Mouse (Mus musculus): ENCODE measurements around the gene Caskin2.
"Not testable (repeated sequence)": the region's sequence is repeated elsewhere in the genome, so short reads cannot be mapped to it uniquely, and the experiment has no call there.

Gene Caskin2

DNA sequence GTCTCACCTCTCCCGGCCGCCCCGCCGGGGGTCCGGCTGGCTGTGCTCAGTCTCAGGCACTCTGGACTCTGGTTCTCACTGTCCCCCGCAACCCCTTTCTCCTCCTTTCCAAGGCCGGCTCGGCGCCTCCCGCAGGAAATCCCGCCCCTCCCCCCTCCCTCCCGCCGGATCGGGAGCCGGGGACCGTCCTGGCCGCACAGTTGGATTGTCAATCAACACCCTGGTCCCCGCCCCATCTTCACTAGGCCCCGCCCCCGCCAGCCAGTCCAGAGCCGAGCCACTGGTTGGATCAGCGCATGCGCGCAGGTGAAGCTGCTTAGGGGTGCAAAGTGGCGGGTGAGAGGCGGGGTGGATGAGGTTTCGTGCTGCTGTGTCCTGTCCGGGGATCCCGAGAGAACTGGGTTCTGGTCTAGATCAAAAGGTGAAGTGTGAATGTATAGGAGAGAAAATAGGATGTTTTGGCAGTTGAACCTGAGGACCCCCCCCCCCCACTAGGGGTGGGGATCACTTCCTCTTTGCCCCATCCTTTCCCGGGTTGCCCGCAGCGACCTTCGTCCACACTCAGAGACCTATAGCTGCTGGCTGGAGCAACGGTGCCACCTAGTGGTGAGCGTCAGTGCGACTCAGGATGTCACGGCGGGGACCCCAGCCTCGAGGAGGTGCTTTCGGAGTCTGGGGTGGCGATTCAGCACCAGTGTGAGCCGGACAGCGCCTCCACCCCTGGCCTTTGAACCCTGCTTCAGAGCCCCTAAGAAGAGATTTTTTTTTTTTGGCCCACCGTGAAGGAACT lies at the start of gene Caskin2:
Gene Caskin2, minus strand, starts transcription at position 133 of the 790 bp plus-strand sequence.
- DNase-seq (ENCODE audit: low read depth, low spot score), result peak; percentile 94

DNA sequence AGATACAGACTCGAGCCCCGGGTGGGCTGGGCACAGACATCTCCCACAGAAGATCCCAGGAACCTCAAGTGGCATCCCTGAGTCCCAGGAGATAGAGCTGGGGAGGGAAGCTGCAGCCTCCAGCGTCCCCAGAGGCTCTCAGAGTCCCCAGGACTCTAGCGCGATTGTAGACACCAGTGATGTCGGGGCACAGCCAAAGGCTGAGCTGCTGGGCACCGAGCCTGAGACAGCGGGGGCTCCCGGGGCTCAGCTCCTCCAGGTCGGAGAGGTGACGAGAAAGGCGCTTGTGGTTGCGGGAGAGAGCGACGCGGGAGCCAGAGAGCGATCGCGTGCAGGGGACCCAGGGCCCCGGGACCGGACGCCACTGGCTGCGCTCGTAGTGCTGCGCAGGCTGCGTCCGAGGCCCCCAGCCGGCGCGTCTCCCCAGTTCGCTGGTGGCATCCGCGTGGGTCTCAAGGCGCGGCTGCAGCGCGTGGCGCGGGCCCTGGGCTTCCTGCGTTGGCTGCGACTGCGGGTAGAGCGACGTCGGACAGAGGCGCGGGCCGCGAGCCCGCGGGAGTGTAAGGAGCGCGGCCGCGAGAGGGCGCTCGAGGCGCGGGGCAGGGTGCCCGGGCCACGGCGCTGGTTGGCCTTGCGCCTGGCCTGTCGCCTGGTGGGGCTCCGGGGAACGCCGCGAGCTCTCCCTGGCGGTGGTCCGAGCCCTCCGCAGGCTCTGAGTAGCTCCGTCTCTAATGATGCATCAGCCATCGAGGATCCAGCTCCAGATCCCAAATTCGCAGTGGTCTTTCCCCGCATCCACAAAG lies 45.9 kb upstream of the Caskin2 start:
- peak; percentile 87 for DNase-seq (ENCODE audit: low read depth, low spot score)

DNA sequence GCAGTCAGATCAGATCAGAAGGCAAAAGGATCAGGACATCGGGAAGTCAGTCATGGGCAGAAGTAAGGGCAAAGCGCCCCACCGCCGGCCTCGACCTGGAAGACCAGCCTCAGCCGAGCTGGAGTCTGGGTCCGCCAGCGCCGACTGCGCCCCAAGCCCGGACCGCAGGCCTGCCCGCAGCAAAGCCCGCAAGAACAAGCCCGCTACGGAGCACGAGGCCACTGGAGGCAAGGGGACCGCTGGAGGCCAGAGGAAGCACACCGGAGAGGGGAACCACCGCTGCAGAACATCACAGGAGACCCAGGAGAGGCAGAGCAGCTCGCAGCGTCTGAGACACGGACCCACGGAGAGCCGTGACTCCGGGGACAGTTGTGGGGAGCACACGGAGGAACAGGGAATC lies 44.9 kb upstream of the Caskin2 start, which contains the start of gene Myo15b:
Gene Myo15b, plus strand, starts transcription at position 53 of the 400 bp plus-strand sequence.
- DNase-seq (ENCODE audit: low read depth, low spot score), result no peak

DNA sequence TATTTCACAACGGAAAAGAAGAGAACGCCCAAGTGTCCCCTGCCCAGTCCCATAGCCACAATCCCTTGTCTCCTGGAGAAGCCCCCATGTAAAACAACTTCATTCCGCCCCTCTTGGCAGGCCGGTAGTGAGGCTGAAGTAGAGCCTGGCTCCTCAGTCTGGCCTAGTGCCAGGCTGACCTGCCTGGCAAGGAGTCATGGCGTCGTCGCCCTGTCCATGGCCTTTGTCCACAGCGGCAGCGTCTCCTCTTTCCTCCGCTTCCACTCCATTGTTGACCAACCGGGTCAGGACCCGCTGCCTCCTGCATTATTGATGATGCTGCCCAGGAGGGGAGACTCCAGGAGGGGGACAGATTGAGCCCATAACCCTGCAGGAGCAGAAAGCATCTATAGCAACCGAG lies 44.5 kb upstream of the Caskin2 start:
- no peak for DNase-seq (ENCODE audit: low read depth, low spot score)

DNA sequence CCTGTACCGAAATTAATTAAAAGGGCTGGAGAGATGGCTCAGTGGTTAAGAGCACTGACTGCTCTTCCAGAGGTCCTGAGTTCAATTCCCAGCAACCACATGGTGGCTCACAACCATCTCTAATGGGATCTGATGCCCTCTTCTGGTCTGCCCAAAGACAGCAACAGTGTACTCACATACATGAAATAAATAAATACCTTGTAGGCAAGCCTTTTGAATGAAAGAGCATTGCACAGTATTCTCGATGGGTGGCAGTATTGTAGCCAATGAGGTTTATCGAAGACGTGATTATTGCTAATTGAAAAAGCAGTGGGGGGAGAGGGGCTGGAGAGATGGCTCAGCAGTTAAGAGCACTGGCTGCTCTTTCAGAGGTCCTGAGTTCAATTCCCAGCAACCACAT lies 43.7 kb upstream of the Caskin2 start:
- not testable (repeated sequence) for DNase-seq (ENCODE audit: low read depth, low spot score)

DNA sequence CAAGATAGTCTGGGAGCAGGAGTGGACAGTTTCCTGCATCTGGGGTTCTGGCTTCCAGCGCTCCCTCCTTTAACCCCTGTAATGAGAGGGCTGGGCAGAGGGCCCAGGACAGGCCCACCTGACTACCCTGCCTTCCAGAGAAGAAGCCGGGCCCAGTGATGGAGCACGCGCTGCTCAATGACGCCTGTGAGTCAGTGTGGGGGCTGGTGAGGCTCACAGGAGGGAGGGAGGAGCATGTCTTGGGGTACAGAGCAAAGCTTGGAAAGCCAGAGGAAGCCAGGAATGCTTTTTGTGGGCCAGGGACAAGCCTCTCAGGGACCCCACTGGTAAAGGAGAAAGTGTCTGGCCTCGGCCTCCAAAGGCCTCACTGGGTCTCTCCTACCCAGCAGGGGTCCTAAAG lies 41.2 kb upstream of the Caskin2 start:
- no peak for DNase-seq (ENCODE audit: low read depth, low spot score)

DNA sequence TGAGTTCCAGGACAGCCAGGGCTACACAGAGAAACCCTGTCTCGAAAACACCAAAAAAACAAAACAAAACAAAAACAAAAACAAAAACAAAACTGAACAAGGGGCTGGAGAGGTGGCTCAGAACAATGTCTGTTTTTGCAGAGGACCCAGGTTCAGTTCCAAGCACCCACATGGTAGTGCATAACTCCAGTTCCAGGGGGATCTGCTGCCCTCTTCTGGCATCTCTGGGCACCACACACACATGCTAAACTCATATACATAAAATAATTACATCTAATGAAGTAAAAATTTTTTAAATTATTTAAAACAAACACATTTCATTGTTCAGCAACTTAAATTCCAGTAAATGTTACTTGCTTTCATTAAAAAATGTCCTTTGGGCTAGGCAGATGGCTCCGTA lies 32.4 kb upstream of the Caskin2 start:
- no peak for DNase-seq (ENCODE audit: low read depth, low spot score)

DNA sequence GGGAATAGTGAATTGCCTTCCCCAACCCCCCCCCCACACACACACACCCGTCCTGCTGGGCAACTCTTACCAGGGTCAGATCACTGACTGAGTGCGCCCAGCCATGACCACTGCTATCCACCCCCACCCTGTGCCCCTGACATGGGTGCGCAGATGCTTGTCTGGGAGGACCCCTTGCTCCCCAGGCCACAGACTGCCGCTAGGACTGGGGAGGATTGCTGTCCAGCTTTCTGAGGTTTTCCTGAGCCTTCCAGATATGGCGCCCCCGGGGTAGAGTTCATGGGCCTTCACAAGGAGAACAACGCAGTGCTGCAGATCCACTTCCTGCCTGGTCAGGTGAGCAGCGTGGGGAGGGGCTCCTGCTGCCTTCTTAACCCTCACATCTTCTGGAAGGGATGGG lies 30.8 kb upstream of the Caskin2 start:
- no peak for DNase-seq (ENCODE audit: low read depth, low spot score)

DNA sequence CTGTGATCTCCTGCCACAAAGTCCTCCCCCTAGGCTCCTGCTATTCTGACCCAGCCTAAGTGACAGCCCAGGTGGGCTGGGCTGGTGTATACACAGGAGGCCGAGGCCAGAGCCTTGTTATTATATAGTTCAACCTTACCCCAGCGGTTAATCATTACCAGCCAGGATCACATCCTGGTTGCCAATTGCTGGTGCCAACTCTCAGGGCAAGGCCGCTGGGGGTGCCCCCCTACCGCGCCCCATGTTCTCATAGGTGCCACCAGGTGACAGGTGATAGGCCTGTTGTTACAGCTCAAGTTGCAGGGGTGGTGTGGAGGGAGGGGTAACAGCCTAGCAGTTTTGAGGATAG lies 30.4 kb upstream of the Caskin2 start:
- DNase-seq (ENCODE audit: low read depth, low spot score), result no peak

DNA sequence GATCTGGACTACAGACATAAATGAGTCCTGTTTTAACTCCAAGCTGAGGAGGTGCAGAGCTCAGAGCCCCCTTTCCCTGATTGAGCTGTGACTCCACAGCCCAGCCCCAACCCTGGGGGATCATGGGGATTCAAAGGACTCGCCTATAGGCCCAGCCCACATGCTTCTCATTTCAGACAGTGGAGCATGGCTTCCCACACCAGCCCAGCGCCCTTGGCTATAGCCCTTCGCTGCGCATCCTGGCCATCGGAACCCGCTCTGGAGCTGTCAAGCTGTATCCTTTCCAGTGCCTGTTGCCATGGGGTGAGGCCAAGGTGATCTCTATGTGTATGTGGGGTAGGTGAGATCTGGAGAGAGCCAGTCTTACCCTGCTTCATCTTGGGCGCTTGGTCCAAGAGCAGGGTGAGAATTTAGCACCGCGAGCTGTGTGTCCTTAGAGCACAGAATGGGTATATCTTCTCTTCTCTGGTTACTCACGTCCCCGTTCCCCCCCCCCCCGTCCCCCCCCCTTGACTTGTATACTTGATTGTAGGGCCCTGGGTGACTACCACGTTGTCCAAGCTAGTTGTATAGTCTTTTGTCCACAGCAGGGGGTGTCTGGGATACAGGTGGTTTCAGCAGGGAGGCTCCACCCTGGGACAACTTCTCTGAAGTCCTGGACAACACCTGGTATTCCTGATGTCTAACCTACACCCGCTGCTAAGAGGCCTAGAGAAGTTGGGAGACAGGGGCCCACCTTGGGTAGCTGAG lies 29.9 kb upstream of the Caskin2 start:
- no peak for DNase-seq (ENCODE audit: low read depth, low spot score)

DNA sequence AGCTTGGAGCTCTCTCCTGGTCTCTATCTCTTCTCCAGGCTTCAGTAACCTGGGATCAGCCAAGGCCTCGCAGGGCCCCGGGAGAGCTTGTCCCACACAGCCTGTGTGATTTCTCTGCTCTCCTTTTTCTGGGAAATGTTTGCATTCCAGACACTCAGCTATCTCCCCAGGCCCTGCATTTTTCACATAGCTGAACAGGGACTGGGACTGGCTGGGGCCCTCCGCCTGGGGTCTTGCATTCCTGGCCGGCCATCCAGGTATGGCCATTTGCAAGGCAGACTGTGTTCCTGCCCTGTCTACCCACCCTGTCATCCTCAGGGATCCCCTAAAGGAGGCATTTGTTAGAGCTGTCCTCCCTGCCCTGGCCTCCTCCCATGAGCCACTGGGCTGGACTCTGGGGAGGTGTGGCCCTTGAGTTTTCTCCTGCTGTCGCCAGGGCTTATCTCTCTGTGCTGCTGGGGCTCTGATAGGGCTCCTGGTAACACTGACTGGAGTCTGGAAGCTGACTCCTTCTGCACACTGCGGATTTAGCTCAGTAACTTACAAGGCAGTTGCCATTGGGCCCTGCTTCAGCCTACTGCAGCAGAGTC lies 28.6 kb upstream of the Caskin2 start:
- no peak for DNase-seq (ENCODE audit: low read depth, low spot score)

DNA sequence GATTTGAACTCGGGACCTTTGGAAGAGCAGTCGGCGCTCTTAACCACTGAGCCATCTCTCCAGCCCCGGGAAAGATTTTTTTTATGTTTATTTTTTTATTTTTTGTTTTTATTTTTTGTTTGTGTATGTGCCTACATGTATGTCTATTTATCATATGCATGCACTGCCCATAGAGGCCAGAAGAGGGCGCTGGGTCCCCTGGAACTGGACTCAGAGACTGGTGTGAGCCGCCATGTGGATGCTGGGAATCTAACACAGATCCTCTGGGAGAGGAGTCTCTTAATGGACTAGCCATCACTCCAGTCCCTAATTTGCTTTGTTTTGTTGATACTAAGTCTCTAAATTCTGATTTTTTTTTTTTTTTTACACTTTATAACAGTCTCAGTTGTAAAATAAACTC lies 27.6 kb upstream of the Caskin2 start:
- no peak for DNase-seq (ENCODE audit: low read depth, low spot score)

DNA sequence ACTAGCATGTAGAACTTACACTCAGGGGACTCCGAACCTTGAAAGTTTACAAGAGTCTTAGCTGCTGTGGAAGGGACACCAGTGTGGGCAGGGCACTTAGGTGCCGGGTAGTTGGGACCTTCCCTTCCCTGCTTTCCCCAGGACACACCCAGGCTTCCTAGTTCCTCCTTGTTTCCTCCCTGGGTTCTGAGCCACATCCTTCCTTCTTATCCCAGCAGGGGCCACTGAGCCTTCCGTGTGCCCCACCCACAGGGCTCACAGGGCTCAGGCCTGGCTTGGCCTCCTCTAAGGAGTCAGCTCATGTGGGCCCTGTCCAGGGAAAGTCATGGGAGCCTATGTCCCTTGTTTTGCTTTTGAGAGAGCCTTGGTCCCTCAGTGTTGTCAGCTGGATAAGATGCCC lies 26.3 kb upstream of the Caskin2 start:
- no peak for DNase-seq (ENCODE audit: low read depth, low spot score)

DNA sequence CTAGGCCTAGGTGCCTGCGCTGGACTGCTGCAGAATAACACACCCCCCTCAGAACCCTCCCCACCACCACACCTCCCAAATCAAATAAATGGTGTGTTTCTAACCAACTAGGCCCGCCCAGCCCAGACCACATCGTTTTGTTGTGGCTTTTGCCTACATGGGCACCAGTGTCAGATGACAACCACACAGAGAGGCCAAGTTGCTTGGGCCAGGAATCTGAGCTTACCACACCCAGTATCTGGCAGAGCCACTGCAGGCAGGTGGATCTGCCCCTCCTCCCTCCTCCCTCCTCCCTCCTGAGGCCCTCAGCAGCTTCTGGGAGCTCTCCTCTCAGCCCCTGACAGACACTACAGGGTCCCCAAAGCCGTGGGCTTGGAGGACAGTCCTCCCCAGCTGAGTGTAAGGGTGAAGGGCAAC lies 25.5 kb upstream of the Caskin2 start:
- DNase-seq (ENCODE audit: low read depth, low spot score), result peak; percentile 55

DNA sequence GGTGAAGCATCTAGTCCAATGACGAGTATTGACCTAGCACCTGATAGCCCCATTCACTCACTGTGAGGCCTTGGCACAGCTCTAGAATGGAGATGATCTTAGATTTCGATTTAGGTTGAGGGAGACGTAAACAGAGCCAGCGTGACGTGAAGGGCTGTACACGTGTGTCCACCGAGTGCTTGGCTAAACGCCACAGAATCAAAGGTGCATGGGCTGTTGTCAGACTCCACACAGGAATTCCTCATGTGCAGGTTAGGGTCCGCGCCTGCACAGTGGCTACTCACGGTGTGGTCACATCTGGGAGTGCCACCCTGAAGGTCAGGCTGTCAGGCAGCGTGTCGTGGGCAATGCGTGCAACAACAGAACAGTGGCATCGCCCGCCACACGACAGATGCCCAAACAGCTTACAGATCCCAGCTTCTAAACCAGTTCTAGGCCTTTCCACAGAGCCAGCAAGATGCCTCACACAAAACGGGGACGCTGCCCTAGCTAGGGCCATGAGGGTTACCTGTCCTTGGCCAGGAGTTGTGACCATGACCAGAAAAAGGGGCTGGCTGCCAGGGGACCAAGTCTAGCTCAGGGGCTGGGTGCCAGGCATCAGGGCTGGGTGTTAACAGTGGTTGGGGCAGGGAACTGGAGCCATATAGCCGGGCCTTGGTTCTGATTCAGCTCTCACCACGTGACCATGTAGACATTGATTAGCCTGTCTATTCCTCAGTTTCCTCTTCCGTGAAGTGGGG lies 24.3 kb upstream of the Caskin2 start:
- no peak for DNase-seq (ENCODE audit: low read depth, low spot score)

DNA sequence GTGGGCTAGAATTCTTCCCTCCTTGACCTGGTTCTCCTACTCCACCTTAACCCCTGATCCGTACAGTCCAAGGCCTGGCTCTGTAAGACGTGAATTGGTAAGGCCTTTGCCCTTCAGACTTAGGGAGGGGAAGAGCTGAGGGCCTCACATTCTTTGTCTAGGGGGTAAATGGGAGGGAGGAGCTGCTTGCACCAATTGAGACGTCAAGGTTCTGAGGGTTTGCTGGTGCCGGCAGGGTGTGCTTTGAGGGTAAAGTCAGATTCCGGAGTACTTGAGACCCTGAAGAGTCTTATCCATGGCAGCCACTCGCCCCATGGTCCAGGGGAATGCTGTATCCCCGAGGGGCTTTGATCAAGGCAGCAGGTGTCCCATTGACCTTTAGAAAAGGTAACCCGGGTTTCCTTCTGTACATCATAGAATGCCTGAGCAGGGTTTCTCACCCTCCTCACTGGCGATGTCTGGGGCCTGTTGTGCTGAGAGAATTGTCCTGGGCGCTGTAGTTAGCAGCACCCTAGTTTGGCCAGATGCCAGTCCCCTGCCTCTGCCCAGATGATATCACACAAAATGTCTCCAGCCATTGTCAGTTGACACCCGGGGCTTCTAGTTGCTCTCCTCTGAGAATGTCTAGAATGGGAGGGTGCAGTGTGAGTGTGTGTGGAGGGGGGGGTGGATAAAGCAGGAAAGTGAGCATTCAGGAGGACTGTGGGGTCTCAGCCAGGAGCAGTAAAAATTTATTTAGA lies 23.4 kb upstream of the Caskin2 start:
- no peak for DNase-seq (ENCODE audit: low read depth, low spot score)

DNA sequence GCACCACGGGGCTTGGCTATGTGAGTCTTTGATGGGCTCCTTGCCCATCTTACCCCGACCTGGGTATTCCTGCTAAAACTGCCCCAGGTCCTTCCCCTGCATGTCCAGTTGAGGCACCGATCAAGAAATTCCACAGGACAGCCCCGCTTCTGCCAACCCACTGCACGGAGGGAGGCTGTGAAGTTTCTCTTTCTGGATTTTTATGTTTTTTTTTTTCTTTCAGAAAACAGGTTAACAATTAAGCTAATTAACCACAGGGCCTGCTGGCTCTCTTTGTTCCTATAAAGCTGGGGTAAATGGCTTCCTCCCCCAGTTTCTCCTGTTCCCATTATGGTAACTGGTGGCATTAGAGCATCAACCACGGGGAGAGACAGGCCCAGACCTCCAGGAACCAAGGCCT lies 20.6 kb upstream of the Caskin2 start:
- no peak for DNase-seq (ENCODE audit: low read depth, low spot score)

DNA sequence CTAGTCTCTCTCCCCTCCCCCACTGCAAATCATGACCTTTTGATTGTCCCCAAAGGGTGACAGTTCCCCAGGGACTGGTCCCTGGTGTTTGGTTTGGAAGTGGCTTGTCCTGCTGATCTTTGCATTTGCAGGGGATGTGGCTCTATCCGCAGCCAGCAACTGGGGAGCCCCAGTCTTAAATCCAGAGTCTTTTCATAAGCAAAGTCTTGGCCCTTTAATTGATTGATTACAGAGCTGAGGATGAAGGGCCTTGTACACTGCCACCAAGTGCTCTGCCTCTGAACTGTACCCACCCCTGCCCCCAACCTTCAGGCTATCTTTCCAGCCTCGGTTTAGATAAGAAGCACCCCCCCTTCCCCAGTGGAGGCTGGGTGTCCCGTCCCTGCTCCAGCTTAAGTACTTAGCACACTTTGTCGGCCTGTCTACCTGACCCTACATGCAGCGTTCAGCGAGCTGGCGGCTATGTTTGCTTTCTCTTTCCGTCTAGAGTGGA lies 19.6 kb upstream of the Caskin2 start:
- no peak for DNase-seq (ENCODE audit: low read depth, low spot score)

DNA sequence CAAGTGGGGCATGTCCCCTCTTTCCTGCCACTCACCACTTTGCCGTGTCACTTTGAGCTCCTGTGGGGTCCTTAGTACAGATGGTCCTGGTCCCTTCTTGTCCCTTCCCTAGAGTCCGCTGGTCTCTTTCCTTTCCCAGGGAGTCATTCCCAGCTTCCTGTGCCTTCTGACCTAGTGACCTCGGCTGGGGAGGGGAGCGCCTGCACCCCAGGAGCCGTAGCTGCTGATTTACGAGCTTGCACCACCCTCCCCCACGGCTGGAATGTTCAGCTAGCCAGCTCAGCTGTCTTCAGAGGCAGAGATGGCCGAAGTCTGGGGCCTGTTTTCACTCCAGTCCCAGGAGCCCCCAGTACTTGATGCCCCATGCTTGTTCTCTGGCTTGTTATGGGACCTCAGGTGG lies 19.1 kb upstream of the Caskin2 start:
- no peak for DNase-seq (ENCODE audit: low read depth, low spot score)

DNA sequence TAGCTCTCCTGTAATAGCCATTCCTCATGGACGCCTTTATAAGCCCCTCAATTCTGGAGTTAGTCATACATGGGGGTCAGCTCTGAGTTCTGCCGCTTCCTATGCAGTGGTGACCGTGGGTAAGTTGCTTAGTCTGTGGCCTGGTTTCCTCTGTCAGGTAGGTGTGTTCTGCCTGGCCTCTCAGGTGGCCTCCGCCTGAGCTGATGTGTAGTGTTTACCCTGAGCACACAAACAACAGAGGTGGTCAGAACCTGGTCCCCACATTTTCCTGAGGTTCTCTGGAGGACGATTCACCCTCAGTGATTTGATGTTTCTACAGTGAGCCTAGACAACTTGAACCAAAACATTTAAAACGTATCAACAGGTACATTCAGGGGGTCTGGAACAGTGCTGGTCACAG lies 18.6 kb upstream of the Caskin2 start:
- DNase-seq (ENCODE audit: low read depth, low spot score), result no peak
